Mouse (Mus musculus): ENCODE data around the gene Zc3h13. TPM values are rescaled to one million over a fixed set of nuclear protein-coding genes. Genes with fewer than 3 reads are reported as not detected.

Zc3h13 gene
- polyA plus RNA-seq, 1 experiment, result 10.1 TPM

GRCm38 (mm10) chr14:75363316-75363715 is 79.1 kb downstream of the Zc3h13 start:
- Histone ChIP-seq H3K27me3 (ENCODE audit: control insufficient read depth, insufficient read depth, insufficient read length) (no peaks in the 10 kb centered on the region), H3K36me3 (ENCODE audit: control insufficient read depth, insufficient read depth) (no peaks in the 10 kb centered on the region), H3K79me2 (ENCODE audit: control insufficient read depth, insufficient read depth) (no peaks in the 10 kb centered on the region), H3ac (ENCODE audit: control insufficient read depth, insufficient read length) (no peak overlapping the region), H3K4me3 (no peak overlapping the region), H3K4me2 (ENCODE audit: low read depth) (no peak overlapping the region)
- TF ChIP-seq MYOD1 (IDR thresholded peaks at IDR 0.05; ENCODE audit: control insufficient read depth in 1 of 3, insufficient read length in 2 of 3, low read depth in 2 of 3) (no peak), MAX (IDR thresholded peaks at IDR 0.05; ENCODE audit: low read depth) (no peak), TCF3 (IDR thresholded peaks at IDR 0.05; ENCODE audit: insufficient read length, low read depth) (no peak), SRF (IDR thresholded peaks at IDR 0.05; ENCODE audit: control insufficient read depth, insufficient read length, low read depth) (no peak), CEBPB (IDR thresholded peaks at IDR 0.05; ENCODE audit: insufficient read depth, poor library complexity, severe bottlenecking) (no peak), POLR2A (IDR thresholded peaks at IDR 0.05; ENCODE audit: insufficient read length, low read depth) (no peak), TCF12 (IDR thresholded peaks at IDR 0.05; ENCODE audit: insufficient read depth, poor library complexity, severe bottlenecking) (no peak), USF1 (IDR thresholded peaks at IDR 0.05; ENCODE audit: low read depth) (no peak), POLR2AphosphoS2 (IDR thresholded peaks at IDR 0.05; ENCODE audit: insufficient read length, low read depth) (no peak), MYOG (IDR thresholded peaks at IDR 0.05; ENCODE audit: control insufficient read depth in 1 of 3, insufficient read depth in 1 of 3, insufficient read length in 2 of 3, low read depth in 2 of 3) (no peak), REST (IDR thresholded peaks at IDR 0.05; ENCODE audit: insufficient read depth, insufficient read length) (no peak), E2F4 (IDR thresholded peaks at IDR 0.05; ENCODE audit: insufficient read depth) (no peak)

GRCm38 (mm10) chr14:75365301-75366035 is 81.3 kb downstream of the Zc3h13 start:
- H3K36me3 ChIP-seq (ENCODE audit: control insufficient read depth, insufficient read depth), result no peaks in the 10 kb centered on the region
- no peak overlapping the region for H3ac ChIP-seq (ENCODE audit: control insufficient read depth, insufficient read length)
- no peak for TF ChIP-seq E2F4 (IDR thresholded peaks at IDR 0.05; ENCODE audit: insufficient read depth)
- no peak for TF ChIP-seq POLR2AphosphoS2 (IDR thresholded peaks at IDR 0.05; ENCODE audit: insufficient read length, low read depth)
- no peak for TF ChIP-seq MAX (IDR thresholded peaks at IDR 0.05; ENCODE audit: low read depth)
- no peak for TF ChIP-seq MYOG (IDR thresholded peaks at IDR 0.05; ENCODE audit: control insufficient read depth in 1 of 3, insufficient read depth in 1 of 3, insufficient read length in 2 of 3, low read depth in 2 of 3)
- TF ChIP-seq TCF3 (IDR thresholded peaks at IDR 0.05; ENCODE audit: insufficient read length, low read depth), result no peak
- no peak for TF ChIP-seq POLR2A (IDR thresholded peaks at IDR 0.05; ENCODE audit: insufficient read length, low read depth)
- TF ChIP-seq USF1 (IDR thresholded peaks at IDR 0.05; ENCODE audit: low read depth), result no peak
- no peak for TF ChIP-seq SRF (IDR thresholded peaks at IDR 0.05; ENCODE audit: control insufficient read depth, insufficient read length, low read depth)
- no peak for TF ChIP-seq TCF12 (IDR thresholded peaks at IDR 0.05; ENCODE audit: insufficient read depth, poor library complexity, severe bottlenecking)
- no peak for TF ChIP-seq CEBPB (IDR thresholded peaks at IDR 0.05; ENCODE audit: insufficient read depth, poor library complexity, severe bottlenecking)
- no peak for TF ChIP-seq REST (IDR thresholded peaks at IDR 0.05; ENCODE audit: insufficient read depth, insufficient read length)
- TF ChIP-seq MYOD1 (IDR thresholded peaks at IDR 0.05; ENCODE audit: control insufficient read depth in 1 of 3, insufficient read length in 2 of 3, low read depth in 2 of 3), result no peak
- H3K27me3 ChIP-seq (ENCODE audit: control insufficient read depth, insufficient read depth, insufficient read length), result no peaks in the 10 kb centered on the region
- H3K4me2 ChIP-seq (ENCODE audit: low read depth), result no peak overlapping the region
- H3K4me3 ChIP-seq, result no peak overlapping the region
- no peaks in the 10 kb centered on the region for H3K79me2 ChIP-seq (ENCODE audit: control insufficient read depth, insufficient read depth)

GRCm38 (mm10) chr14:75366741-75367140 is 82.6 kb downstream of the Zc3h13 start:
- TF ChIP-seq MYOD1 (IDR thresholded peaks at IDR 0.05; ENCODE audit: control insufficient read depth in 1 of 3, insufficient read length in 2 of 3, low read depth in 2 of 3) (no peak), REST (IDR thresholded peaks at IDR 0.05; ENCODE audit: insufficient read depth, insufficient read length) (peak; percentile 97), E2F4 (IDR thresholded peaks at IDR 0.05; ENCODE audit: insufficient read depth) (no peak), POLR2AphosphoS2 (IDR thresholded peaks at IDR 0.05; ENCODE audit: insufficient read length, low read depth) (no peak), SRF (IDR thresholded peaks at IDR 0.05; ENCODE audit: control insufficient read depth, insufficient read length, low read depth) (no peak)
- H3K4me2 ChIP-seq (ENCODE audit: low read depth), result no peak overlapping the region

GRCm38 (mm10) chr14:75367503-75367902 is 83.3 kb downstream of the Zc3h13 start:
- Histone ChIP-seq H3K4me3 (no peak overlapping the region), H3K27me3 (ENCODE audit: control insufficient read depth, insufficient read depth, insufficient read length) (no peaks in the 10 kb centered on the region), H3K36me3 (ENCODE audit: control insufficient read depth, insufficient read depth) (no peaks in the 10 kb centered on the region), H3K79me2 (ENCODE audit: control insufficient read depth, insufficient read depth) (no peaks in the 10 kb centered on the region), H3ac (ENCODE audit: control insufficient read depth, insufficient read length) (no peak overlapping the region), H3K4me2 (ENCODE audit: low read depth) (no peak overlapping the region)
- TF ChIP-seq SRF (IDR thresholded peaks at IDR 0.05; ENCODE audit: control insufficient read depth, insufficient read length, low read depth) (no peak), MYOD1 (IDR thresholded peaks at IDR 0.05; ENCODE audit: control insufficient read depth in 1 of 3, insufficient read length in 2 of 3, low read depth in 2 of 3) (no peak), POLR2AphosphoS2 (IDR thresholded peaks at IDR 0.05; ENCODE audit: insufficient read length, low read depth) (no peak), CEBPB (IDR thresholded peaks at IDR 0.05; ENCODE audit: insufficient read depth, poor library complexity, severe bottlenecking) (no peak), USF1 (IDR thresholded peaks at IDR 0.05; ENCODE audit: low read depth) (no peak), TCF3 (IDR thresholded peaks at IDR 0.05; ENCODE audit: insufficient read length, low read depth) (no peak), MAX (IDR thresholded peaks at IDR 0.05; ENCODE audit: low read depth) (no peak), REST (IDR thresholded peaks at IDR 0.05; ENCODE audit: insufficient read depth, insufficient read length) (no peak), TCF12 (IDR thresholded peaks at IDR 0.05; ENCODE audit: insufficient read depth, poor library complexity, severe bottlenecking) (no peak), POLR2A (IDR thresholded peaks at IDR 0.05; ENCODE audit: insufficient read length, low read depth) (no peak), MYOG (IDR thresholded peaks at IDR 0.05; ENCODE audit: control insufficient read depth in 1 of 3, insufficient read depth in 1 of 3, insufficient read length in 2 of 3, low read depth in 2 of 3) (no peak)

More at GRCm38 (mm10) chr14:75366741-75367140, 82.6 kb downstream of the Zc3h13 start:
- Histone ChIP-seq H3K4me3 (no peak overlapping the region), H3ac (ENCODE audit: control insufficient read depth, insufficient read length) (no peak overlapping the region), H3K36me3 (ENCODE audit: control insufficient read depth, insufficient read depth) (no peaks in the 10 kb centered on the region), H3K27me3 (ENCODE audit: control insufficient read depth, insufficient read depth, insufficient read length) (no peaks in the 10 kb centered on the region), H3K79me2 (ENCODE audit: control insufficient read depth, insufficient read depth) (no peaks in the 10 kb centered on the region)
